Mouse (Mus musculus): Measurements from ENCODE around the gene Gm2004. TPM values are rescaled to one million over a fixed set of nuclear protein-coding genes. Genes with fewer than 3 reads are reported as not detected.
"Not testable (repeated sequence)": the region's sequence is repeated elsewhere in the genome, so short reads cannot be mapped to it uniquely, and the experiment has no call there.

Gm2004 gene
- 1 to 10 TPM; 3.8 to 4.0 TPM for total RNA-seq (2021)
- long read RNA-seq, experiment 1, partial matches to known transcripts: 5 of 8 reads
- long read RNA-seq, experiment 1, other reads (novel, unspliced or antisense): 3 of 8 reads
- long read RNA-seq, experiment 2, partial matches to known transcripts: 7 of 9 reads
- long read RNA-seq, experiment 2, other reads (novel, unspliced or antisense): 2 of 9 reads

GRCm38 (mm10) chr2:176149725-176150124, at the start of gene Gm2004:
TSS of gene Gm2004 (minus strand) at chr2:176149825.
- not testable (repeated sequence) for DNase-seq

Other genes starting within 250 kb of the Gm2004 start
- 1 to 10 TPM; 3.5 to 4.1 TPM for gene Zfp966, start 218.7 kb downstream of the Gm2004 start, total RNA-seq (2021)
- 10 to 100 TPM; 15.0 to 15.2 TPM for gene Gm2026, start 184.5 kb downstream of the Gm2004 start, total RNA-seq (2021)
- gene 2210418O10Rik, start 76.7 kb upstream of the Gm2004 start, total RNA-seq (2021): 1 to 10 TPM in 1 of 2 experiments, under 1 TPM in 1; 0.56 to 2.3 TPM
- gene Gm11009, start 169.7 kb upstream of the Gm2004 start, total RNA-seq (2021): not detected

Measured in gastrocnemius, postnatal 25 days (tissue).